Mouse (Mus musculus) olfactory bulb, adult 2 months (tissue): Measurements from ENCODE around the gene Cd84.

Source experiments
- CTCF ChIP-seq: fragments of 200-500 bp; IDR thresholded peaks from 2 replicates; pipeline ENCODE4 v1.5.1; 2012; ENCODE audit warnings: low read depth, mild to moderate bottlenecking, low read length, moderate library complexity; ENCODE audit not compliant: insufficient read depth
- POLR2A ChIP-seq: fragments of 200-500 bp; IDR thresholded peaks from 2 replicates; pipeline ENCODE4 v1.6.1; 2012; ENCODE audit warnings: mild to moderate bottlenecking, low read depth, low read length, moderate library complexity; ENCODE audit not compliant: insufficient read depth

DNA sequence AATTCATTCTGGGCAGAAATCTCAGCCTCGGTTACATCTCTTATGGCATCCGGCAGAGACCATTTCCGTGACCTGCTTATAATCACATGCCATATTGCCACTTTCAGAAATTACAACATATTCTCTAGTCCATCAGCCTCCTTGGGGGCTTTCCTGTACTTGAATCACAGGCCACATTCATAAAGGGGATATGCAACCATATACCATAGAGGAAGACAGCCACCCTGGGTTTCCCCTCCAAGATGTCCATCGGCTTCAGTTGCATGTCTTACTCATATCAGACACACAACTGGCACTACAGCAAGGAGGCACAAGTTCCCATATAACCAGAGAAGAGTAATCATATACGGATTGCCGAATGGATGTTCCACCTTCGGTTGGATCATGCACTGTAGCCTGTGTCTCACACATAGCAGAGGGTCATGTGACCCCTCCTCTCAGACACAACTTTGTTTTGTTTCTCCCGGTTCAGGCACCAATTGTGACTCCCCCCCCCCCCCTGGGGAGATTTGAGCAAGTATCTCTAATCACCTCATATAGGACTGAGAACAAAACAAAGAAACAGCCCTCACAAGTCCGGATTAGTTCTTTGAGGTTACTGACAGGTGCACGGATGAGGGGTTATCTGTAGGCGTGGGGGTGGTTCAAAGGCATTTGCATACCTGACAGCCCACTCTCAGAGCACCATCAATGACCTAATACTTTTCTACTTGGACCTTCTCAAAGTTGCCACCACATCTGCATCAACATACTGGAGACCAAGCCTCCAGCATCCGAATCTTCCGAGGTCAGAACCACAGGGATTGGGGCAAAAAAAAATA is 76.4 kb downstream of the Cd84 start:
- TF ChIP-seq CTCF (no peak), POLR2A (no peak)
